Mouse (Mus musculus) megakaryocyte, embryonic 14.5 days (primary cell): Measurements from ENCODE around the gene Slc22a18. TPM values are rescaled to one million over a fixed set of nuclear protein-coding genes. Genes with fewer than 3 reads are reported as not detected.

Source experiments
- H3K27me3 ChIP-seq: replicated peaks from 2 replicates; pipeline ENCODE3; 2012; ENCODE audit warnings: inconsistent platforms
- H3K36me3 ChIP-seq: replicated peaks from 2 replicates; pipeline ENCODE3; 2012; ENCODE audit warnings: low read length, inconsistent platforms, mixed read lengths
- H3K4me1 ChIP-seq: 2 replicates; pipeline ENCODE4 v1.6.1; 2012; ENCODE audit warnings: inconsistent platforms
- H3K4me3 ChIP-seq: replicated peaks from 2 replicates; pipeline ENCODE3; 2012; ENCODE audit warnings: moderate library complexity, mild to moderate bottlenecking, inconsistent platforms
- H3K9me3 ChIP-seq: 2 replicates; pipeline ENCODE4 v1.6.1; 2012; ENCODE audit warnings: inconsistent platforms
- FLI1 ChIP-seq: IDR thresholded peaks from 2 replicates; pipeline ENCODE4 v1.6.1; 2012; ENCODE audit warnings: low read length, inconsistent platforms, mixed read lengths
- GATA1 ChIP-seq: IDR thresholded peaks from 3 replicates; pipeline ENCODE4 v1.6.1; 2012; ENCODE audit warnings: mixed read lengths, low read length, inconsistent platforms, borderline replicate concordance
- polyA plus RNA-seq: library from polyadenylated mRNA; stranded (reverse); fragments of >175 nt; gene quantifications from 2 replicates; pipeline ENCODE4 v1.2.3, GENCODE M21; 2012; ENCODE audit warnings: low replicate concordance; ENCODE audit not compliant: insufficient read depth

Slc22a18 gene
- polyA plus RNA-seq, 1 experiment, result 0.32 TPM

GRCm38 (mm10) chr7:143480498-143480897 lies 7.0 kb downstream of the Slc22a18 start:
- peaks cover 88% of the 10 kb centered on the region for H3K27me3 ChIP-seq
- H3K36me3 ChIP-seq, result no peaks in the 10 kb centered on the region
- no peak overlapping the region for H3K4me3 ChIP-seq
- TF ChIP-seq GATA1 (no peak), FLI1 (no peak)
- H3K4me1 ChIP-seq, result peaks cover 5% of the 10 kb centered on the region; the same call in 1 of the 2 replicates
- no peaks in the 10 kb centered on the region for H3K9me3 ChIP-seq

GRCm38 (mm10) chr7:143481806-143482387 lies 8.4 kb downstream of the Slc22a18 start:
- Histone ChIP-seq H3K36me3 (no peaks in the 10 kb centered on the region), H3K27me3 (peaks cover 84% of the 10 kb centered on the region), H3K4me1 (no peaks in the 10 kb centered on the region), H3K9me3 (no peaks in the 10 kb centered on the region), H3K4me3 (no peak overlapping the region)
- TF ChIP-seq GATA1 (no peak), FLI1 (no peak)

- Histone ChIP-seq H3K9me3 (no peaks in the 10 kb centered on the region), H3K36me3 (no peaks in the 10 kb centered on the region), H3K4me1 (no peaks in the 10 kb centered on the region), H3K27me3 (peaks cover 83% of the 10 kb centered on the region), H3K4me3 (no peak overlapping the region)
- no peak for TF ChIP-seq FLI1
- TF ChIP-seq GATA1, result no peak
Observed at GRCm38 (mm10) chr7:143482541-143482940, 9.0 kb downstream of the Slc22a18 start.

GRCm38 (mm10) chr7:143489735-143490134 lies 16.2 kb downstream of the Slc22a18 start:
- no peaks in the 10 kb centered on the region for H3K36me3 ChIP-seq
- no peak overlapping the region for H3K4me3 ChIP-seq
- peaks cover 15% of the 10 kb centered on the region for H3K4me1 ChIP-seq
- no peaks in the 10 kb centered on the region for H3K9me3 ChIP-seq
- no peak for TF ChIP-seq GATA1
- TF ChIP-seq FLI1, result no peak
- H3K27me3 ChIP-seq, result peaks cover 79% of the 10 kb centered on the region

GRCm38 (mm10) chr7:143493616-143494126 lies 20.1 kb downstream of the Slc22a18 start:
- Histone ChIP-seq H3K4me1 (peaks cover 32% of the 10 kb centered on the region), H3K36me3 (no peaks in the 10 kb centered on the region), H3K27me3 (peaks cover 78% of the 10 kb centered on the region), H3K4me3 (no peak overlapping the region), H3K9me3 (no peaks in the 10 kb centered on the region)
- TF ChIP-seq GATA1, result no peak
- no peak for TF ChIP-seq FLI1

- Histone ChIP-seq H3K36me3 (no peaks in the 10 kb centered on the region), H3K27me3 (peaks cover 80% of the 10 kb centered on the region), H3K4me3 (peak overlapping the region; percentile 62), H3K4me1 (peaks cover 32% of the 10 kb centered on the region), H3K9me3 (no peaks in the 10 kb centered on the region)
- no peak for TF ChIP-seq GATA1
- TF ChIP-seq FLI1, result no peak
Observed at GRCm38 (mm10) chr7:143495104-143495961, 21.8 kb downstream of the Slc22a18 start.

- H3K4me3 ChIP-seq, result no peak overlapping the region
- TF ChIP-seq GATA1 (no peak), FLI1 (no peak)
- peaks cover 47% of the 10 kb centered on the region for H3K4me1 ChIP-seq
- no peaks in the 10 kb centered on the region for H3K9me3 ChIP-seq
- H3K27me3 ChIP-seq, result peaks cover 80% of the 10 kb centered on the region
- H3K36me3 ChIP-seq, result no peaks in the 10 kb centered on the region
Observed at GRCm38 (mm10) chr7:143498584-143498983, 25.0 kb downstream of the Slc22a18 start.

GRCm38 (mm10) chr7:143500912-143501311 lies 27.4 kb downstream of the Slc22a18 start:
- Histone ChIP-seq H3K4me1 (peaks cover 25% of the 10 kb centered on the region), H3K9me3 (no peaks in the 10 kb centered on the region), H3K36me3 (no peaks in the 10 kb centered on the region), H3K4me3 (no peak overlapping the region), H3K27me3 (peaks cover 82% of the 10 kb centered on the region)
- TF ChIP-seq GATA1 (no peak), FLI1 (no peak)

GRCm38 (mm10) chr7:143501643-143502417 lies 28.3 kb downstream of the Slc22a18 start:
- Histone ChIP-seq H3K4me1 (peaks cover 29% of the 10 kb centered on the region), H3K9me3 (no peaks in the 10 kb centered on the region), H3K36me3 (no peaks in the 10 kb centered on the region), H3K27me3 (peaks cover 84% of the 10 kb centered on the region), H3K4me3 (peak overlapping the region; percentile 90)
- TF ChIP-seq GATA1 (no peak), FLI1 (no peak)
